Mouse (Mus musculus) liver, embryonic 12.5 days (tissue): ENCODE results near the gene Gjb2. TPM values are rescaled to one million over a fixed set of nuclear protein-coding genes. Genes with fewer than 3 reads are reported as not detected.
"Not testable (repeated sequence)": the region's sequence is repeated elsewhere in the genome, so short reads cannot be mapped to it uniquely, and the experiment has no call there.

Experiments used
- ATAC-seq: fragments of 200-750 bp; cut with Nextera tagmentation; 2 replicates; pipeline ENCODE4 v1.8.0; 2017; ENCODE audit warnings: moderate number of reproducible peaks, mild to moderate bottlenecking, moderate library complexity
- H3K27ac ChIP-seq: fragments of 300-500 bp; sonication (generic); 2 replicates; pipeline ENCODE4 v1.5.1; 2016; ENCODE audit warnings: mild to moderate bottlenecking
- H3K27me3 ChIP-seq: fragments of 300-500 bp; sonication (generic); replicated peaks from 2 replicates; pipeline ENCODE4 v1.6.1; 2016; ENCODE audit warnings: mild to moderate bottlenecking, moderate library complexity
- H3K36me3 ChIP-seq: fragments of 300-500 bp; sonication (generic); 2 replicates; pipeline ENCODE4 v1.6.1; 2016; ENCODE audit warnings: mild to moderate bottlenecking, moderate library complexity
- H3K4me1 ChIP-seq: fragments of 300-500 bp; sonication (generic); 2 replicates; pipeline ENCODE4 v1.6.1; 2016
- H3K4me2 ChIP-seq: fragments of 300-500 bp; sonication (generic); 2 replicates; pipeline ENCODE4 v1.6.1; 2016; ENCODE audit warnings: mild to moderate bottlenecking, moderate library complexity
- H3K4me3 ChIP-seq: fragments of 300-500 bp; sonication (generic); 2 replicates; pipeline ENCODE4 v1.5.1; 2016; ENCODE audit warnings: mild to moderate bottlenecking, moderate library complexity
- H3K9ac ChIP-seq: fragments of 300-500 bp; sonication (generic); 2 replicates; pipeline ENCODE4 v1.6.1; 2016; ENCODE audit warnings: mild to moderate bottlenecking, moderate library complexity
- H3K9me3 ChIP-seq: fragments of 300-500 bp; sonication (generic); replicated peaks from 2 replicates; pipeline ENCODE4 v1.6.1; 2016; ENCODE audit warnings: mild to moderate bottlenecking, moderate library complexity
- WGBS: fragments of 180-500 bp; shearing (Covaris S2); methylation state at CpG from one replicate; pipeline ENCODE4 v1.1.7; 2016; ENCODE audit not compliant: insufficient replicate concordance; 5-methylcytosine and 5-hydroxymethylcytosine counted together
- polyA plus RNA-seq: library from polyadenylated mRNA; unstranded; fragments of >200 nt; fragmentation: Nextera tagmentation; extraction: Ambion mirVana; gene quantifications from 2 replicates; pipeline ENCODE4 v1.2.1, GENCODE M21; 2016

Gjb2 gene
- polyA plus RNA-seq, 1 experiment from 2014 or later, result 2.0 TPM

GRCm38 (mm10) chr14:57105111-57105510 lies 609 bp upstream of the Gjb2 start:
- 15% methylated on average over 14 of the region's 14 CpGs for WGBS
- H3K4me3 ChIP-seq, result peak overlapping the region; percentile 58; the same call in 1 of the 2 replicates
- peak overlapping the region; percentile 75 for H3K4me2 ChIP-seq
- H3K9me3 ChIP-seq, result no peaks in the 10 kb centered on the region
- H3K27me3 ChIP-seq, result peaks cover 83% of the 10 kb centered on the region
- no peak for ATAC-seq
- H3K36me3 ChIP-seq, result no peaks in the 10 kb centered on the region
- peaks cover 12% of the 10 kb centered on the region; the same call in 1 of the 2 replicates for H3K4me1 ChIP-seq
- no peak overlapping the region for H3K9ac ChIP-seq
- H3K27ac ChIP-seq, result no peak overlapping the region

DNA sequence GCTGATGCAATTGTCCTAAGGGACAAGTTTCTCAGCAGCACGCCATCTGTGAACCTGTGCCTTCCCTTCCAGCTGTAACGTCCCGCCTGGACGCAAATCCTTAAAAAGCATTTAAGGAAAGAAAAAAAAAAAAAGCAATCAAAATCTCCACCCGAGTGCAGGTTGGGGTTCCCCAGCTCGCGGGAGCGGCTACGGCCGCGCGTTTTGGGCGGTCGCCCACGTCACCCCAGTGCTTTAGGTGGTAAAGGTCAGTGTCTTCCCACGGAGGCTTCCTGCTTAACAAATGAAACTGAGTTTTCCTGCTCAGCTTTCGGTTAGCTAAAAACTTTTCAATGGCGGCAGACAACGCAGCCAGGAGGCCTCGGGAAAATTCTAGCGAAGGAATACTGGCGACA lies 794 bp downstream of the Gjb2 start:
- Histone ChIP-seq H3K27me3 (peaks cover 76% of the 10 kb centered on the region), H3K9me3 (no peaks in the 10 kb centered on the region), H3K4me2 (peak overlapping the region; percentile 75), H3K27ac (no peak overlapping the region), H3K36me3 (no peaks in the 10 kb centered on the region), H3K4me3 (peak overlapping the region; percentile 58), H3K4me1 (peaks cover 19% of the 10 kb centered on the region; the same call in 1 of the 2 replicates), H3K9ac (peak overlapping the region; percentile 15; the same call in 1 of the 2 replicates)
- WGBS, result 3% methylated on average over 22 of the region's 22 CpGs
- ATAC-seq, result no peak

GRCm38 (mm10) chr14:57103121-57103520 lies 1.4 kb downstream of the Gjb2 start:
- no peak overlapping the region for H3K27ac ChIP-seq
- peak overlapping the region; percentile 75 for H3K4me2 ChIP-seq
- H3K4me3 ChIP-seq, result peak overlapping the region; percentile 58; the same call in 1 of the 2 replicates
- H3K4me1 ChIP-seq, result peaks cover 19% of the 10 kb centered on the region; the same call in 1 of the 2 replicates
- H3K9me3 ChIP-seq, result no peaks in the 10 kb centered on the region
- H3K27me3 ChIP-seq, result peaks cover 72% of the 10 kb centered on the region
- ATAC-seq, result no peak
- 44% methylated on average over 6 of the region's 6 CpGs for WGBS
- no peak overlapping the region for H3K9ac ChIP-seq
- no peaks in the 10 kb centered on the region for H3K36me3 ChIP-seq

DNA sequence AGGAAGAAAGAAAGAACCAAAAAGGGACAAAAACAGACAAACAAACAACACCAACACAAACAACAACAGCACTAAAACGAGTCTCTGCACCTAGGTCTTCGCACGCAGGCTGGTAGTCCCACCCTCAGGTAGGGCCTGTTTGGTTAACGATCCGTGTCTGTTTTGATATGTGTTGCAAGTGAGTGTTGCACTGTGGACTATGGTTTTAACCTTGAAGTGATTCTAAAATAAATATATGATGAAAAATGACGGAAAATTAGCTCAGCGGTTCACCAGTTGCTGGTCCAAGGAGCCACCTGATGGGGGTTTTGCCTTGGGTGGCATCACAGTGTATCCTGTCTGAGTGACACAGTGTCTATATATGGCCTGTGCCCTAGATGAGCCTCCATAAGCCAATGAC lies 2.9 kb downstream of the Gjb2 start:
- Histone ChIP-seq H3K27me3 (peaks cover 57% of the 10 kb centered on the region), H3K4me3 (no peak overlapping the region), H3K9me3 (no peaks in the 10 kb centered on the region), H3K36me3 (no peaks in the 10 kb centered on the region), H3K4me1 (peaks cover 19% of the 10 kb centered on the region; the same call in 1 of the 2 replicates), H3K9ac (no peak overlapping the region), H3K27ac (no peak overlapping the region), H3K4me2 (no peak overlapping the region)
- no peak for ATAC-seq
- 70% methylated on average over 7 of the region's 7 CpGs for WGBS

GRCm38 (mm10) chr14:57095855-57096254 lies 8.6 kb downstream of the Gjb2 start:
- H3K4me2 ChIP-seq, result no peak overlapping the region
- H3K27me3 ChIP-seq, result peaks cover 2% of the 10 kb centered on the region; the same call in 1 of the 2 replicates
- H3K9me3 ChIP-seq, result no peaks in the 10 kb centered on the region
- H3K36me3 ChIP-seq, result no peaks in the 10 kb centered on the region
- 19% methylated on average over 4 of the region's 4 CpGs for WGBS
- no peak overlapping the region for H3K4me3 ChIP-seq
- ATAC-seq, result peak; percentile 61
- H3K27ac ChIP-seq, result no peak overlapping the region
- H3K4me1 ChIP-seq, result 0 out of 2 replicates have a peak, but pooled peaks cover 12% of the 10 kb centered on the region
- no peak overlapping the region for H3K9ac ChIP-seq

- 5% methylated on average over 8 of the region's 8 CpGs for WGBS
- Histone ChIP-seq H3K36me3 (no peaks in the 10 kb centered on the region), H3K9me3 (no peaks in the 10 kb centered on the region), H3K4me2 (no peak overlapping the region), H3K9ac (no peak overlapping the region), H3K4me1 (0 out of 2 replicates have a peak, but pooled peaks cover 6% of the 10 kb centered on the region), H3K27ac (no peak overlapping the region), H3K4me3 (no peak overlapping the region), H3K27me3 (no peaks in the 10 kb centered on the region; the same call in 1 of the 2 replicates)
- ATAC-seq, result no peak
These were observed 11.5 kb downstream of the Gjb2 start for GRCm38 (mm10) chr14:57093029-57093428.

- Histone ChIP-seq H3K9me3 (no peaks in the 10 kb centered on the region), H3K4me1 (no peaks in the 10 kb centered on the region), H3K4me3 (no peak overlapping the region), H3K27ac (peak overlapping the region; percentile 72), H3K4me2 (no peak overlapping the region), H3K36me3 (no peaks in the 10 kb centered on the region), H3K27me3 (0 out of 2 replicates have a peak, but pooled peaks cover 3% of the 10 kb centered on the region), H3K9ac (no peak overlapping the region)
- WGBS, result 43% methylated on average over 2 of the region's 2 CpGs
- peak; percentile 53 for ATAC-seq
These were observed 14.5 kb downstream of the Gjb2 start for GRCm38 (mm10) chr14:57090001-57090400.

GRCm38 (mm10) chr14:57089107-57089506 lies 15.4 kb downstream of the Gjb2 start:
- peak; percentile 83 for ATAC-seq
- WGBS, result 68% methylated on average over 7 of the region's 7 CpGs
- Histone ChIP-seq H3K36me3 (no peaks in the 10 kb centered on the region), H3K4me1 (0 out of 2 replicates have a peak, but pooled peaks cover 4% of the 10 kb centered on the region), H3K4me2 (no peak overlapping the region), H3K27ac (peak overlapping the region; percentile 72; the same call in 1 of the 2 replicates), H3K9ac (no peak overlapping the region), H3K4me3 (no peak overlapping the region), H3K9me3 (no peaks in the 10 kb centered on the region), H3K27me3 (0 out of 2 replicates have a peak, but pooled peaks cover 3% of the 10 kb centered on the region)

DNA sequence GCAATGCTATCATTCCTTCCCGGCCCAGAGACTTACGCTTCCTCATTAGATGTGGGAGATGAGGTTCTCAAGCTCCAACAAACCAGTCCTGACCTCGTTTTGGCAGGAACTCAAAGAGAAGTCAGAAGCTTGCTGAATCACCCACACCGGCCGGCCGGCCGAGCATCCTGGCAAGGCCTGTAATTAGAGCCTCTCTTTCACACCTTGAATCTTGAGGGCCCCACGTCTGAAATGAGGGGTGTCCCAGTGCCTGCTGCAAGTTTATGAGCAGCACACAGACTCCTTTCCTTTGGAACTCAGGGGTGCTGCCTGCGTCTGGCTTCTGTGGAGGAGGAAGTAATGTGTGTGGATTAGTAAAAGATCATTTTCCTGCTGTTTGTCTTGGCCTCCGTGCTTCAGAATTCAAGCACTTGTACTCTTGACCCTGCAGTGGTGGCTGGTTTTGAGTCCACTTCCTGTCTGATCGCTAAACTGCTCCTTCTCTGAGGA lies 20.3 kb downstream of the Gjb2 start:
- Histone ChIP-seq H3K4me2 (no peak overlapping the region), H3K9ac (no peak overlapping the region), H3K27me3 (0 out of 2 replicates have a peak, but pooled peaks cover 3% of the 10 kb centered on the region), H3K36me3 (no peaks in the 10 kb centered on the region), H3K27ac (no peak overlapping the region), H3K9me3 (no peaks in the 10 kb centered on the region), H3K4me1 (0 out of 2 replicates have a peak, but pooled peaks cover 8% of the 10 kb centered on the region), H3K4me3 (no peak overlapping the region)
- WGBS, result 48% methylated on average over 11 of the region's 11 CpGs
- ATAC-seq, result no peak

- ATAC-seq, result no peak
- WGBS, result 86% methylated on average over 1 of the region's 1 CpGs
These were observed 21.6 kb downstream of the Gjb2 start for GRCm38 (mm10) chr14:57082863-57083262.

GRCm38 (mm10) chr14:57075537-57075936 lies 29.0 kb downstream of the Gjb2 start:
- ATAC-seq, result no peak

More at GRCm38 (mm10) chr14:57082863-57083262, 21.6 kb downstream of the Gjb2 start:
- H3K9ac ChIP-seq, result no peak overlapping the region
- no peak overlapping the region for H3K27ac ChIP-seq
- no peaks in the 10 kb centered on the region for H3K36me3 ChIP-seq
- no peak overlapping the region for H3K4me2 ChIP-seq
- 0 out of 2 replicates have a peak, but pooled peaks cover 8% of the 10 kb centered on the region for H3K4me1 ChIP-seq
- H3K9me3 ChIP-seq, result no peaks in the 10 kb centered on the region
- H3K27me3 ChIP-seq, result 0 out of 2 replicates have a peak, but pooled peaks cover 3% of the 10 kb centered on the region
- H3K4me3 ChIP-seq, result no peak overlapping the region

DNA sequence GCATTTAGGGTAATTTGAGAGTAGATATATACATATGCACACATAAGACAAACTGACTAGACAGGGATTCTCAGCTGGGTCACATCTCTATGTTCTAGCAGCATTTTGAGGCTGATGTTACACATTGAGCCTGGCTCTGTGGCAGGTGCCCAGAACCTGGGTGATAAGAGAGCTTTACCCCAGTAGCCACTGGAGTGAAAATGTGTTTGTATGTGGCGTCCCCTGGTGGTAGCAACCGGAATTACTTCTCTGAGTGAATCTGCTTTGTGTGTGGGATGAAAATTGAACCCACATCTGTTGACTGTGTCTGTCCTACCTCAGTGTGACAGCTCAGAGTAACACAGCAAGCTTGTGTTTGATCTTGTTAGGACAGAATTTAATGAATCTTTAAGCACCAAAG lies 34.6 kb downstream of the Gjb2 start:
- not testable (repeated sequence) for H3K9me3 ChIP-seq, H3K27ac ChIP-seq, H3K27me3 ChIP-seq, H3K36me3 ChIP-seq, ATAC-seq, H3K9ac ChIP-seq, H3K4me1 ChIP-seq, H3K4me2 ChIP-seq, H3K4me3 ChIP-seq
- 3% methylated on average over 2 of the region's 2 CpGs for WGBS

More at GRCm38 (mm10) chr14:57075537-57075936, 29.0 kb downstream of the Gjb2 start:
- H3K9ac ChIP-seq, result no peak overlapping the region
- no peaks in the 10 kb centered on the region for H3K4me1 ChIP-seq
- H3K4me2 ChIP-seq, result no peak overlapping the region
- 78% methylated on average over 6 of the region's 6 CpGs for WGBS
- no peaks in the 10 kb centered on the region for H3K9me3 ChIP-seq
- H3K27me3 ChIP-seq, result no peaks in the 10 kb centered on the region
- H3K27ac ChIP-seq, result no peak overlapping the region
- no peaks in the 10 kb centered on the region for H3K36me3 ChIP-seq
- H3K4me3 ChIP-seq, result no peak overlapping the region
